Mouse (Mus musculus) spleen, postnatal 0 days (tissue): Measurements from ENCODE around the gene Mfsd4b3. TPM values are rescaled to one million over a fixed set of nuclear protein-coding genes. Genes with fewer than 3 reads are reported as not detected.

Experiments
- polyA plus RNA-seq: library from polyadenylated mRNA; unstranded; fragments of >200 nt; fragmentation: Nextera tagmentation; extraction: Ambion mirVana; gene quantifications from 2 replicates; pipeline ENCODE4 v1.2.1, GENCODE M21; 2015

Mfsd4b3 gene
- polyA plus RNA-seq = 0.14 and 0.15 TPM in 2 replicates

GRCm38 (mm10) chr10:39959761-39960440 is at the start of gene Mfsd4b3:
Gene Mfsd4b3 (minus strand): TSS chr10:39960153.

GRCm38 (mm10) chr10:39986466-39986865 is 26.5 kb upstream of the Mfsd4b3 start, which contains the start of gene Mfsd4b5:
Gene Mfsd4b5 (minus strand): TSS chr10:39986646.

GRCm38 (mm10) chr10:39926616-39927139 is 33.3 kb downstream of the Mfsd4b3 start, which contains the start of gene Mfsd4b2:
Gene Mfsd4b2 (minus strand): TSS chr10:39926923.

GRCm38 (mm10) chr10:39898874-39899371 is 61.0 kb downstream of the Mfsd4b3 start, which contains the start of gene Mfsd4b4:
Gene Mfsd4b4 (minus strand): TSS chr10:39899238.

Other genes with a start within 250 kb of the Mfsd4b3 start
- 5.7 and 7.9 TPM in 2 replicates for gene Rev3l, start 228.0 kb downstream of the Mfsd4b3 start, polyA plus RNA-seq
- gene Mfsd4b4, start 60.9 kb downstream of the Mfsd4b3 start, polyA plus RNA-seq = 2.4 and 3.0 TPM in 2 replicates
- gene Mfsd4b2, start 33.2 kb downstream of the Mfsd4b3 start, polyA plus RNA-seq = not detected in 2 replicates
- 0.10 TPM in 1 of 2 replicates, not detected in the other for gene Mfsd4b5, start 26.5 kb upstream of the Mfsd4b3 start, polyA plus RNA-seq
- not detected in 2 replicates for gene Mfsd4b1, start 65.1 kb upstream of the Mfsd4b3 start, polyA plus RNA-seq
- 54.9 and 64.2 TPM in 2 replicates for gene Slc16a10, start 182.1 kb upstream of the Mfsd4b3 start, polyA plus RNA-seq